Mouse (Mus musculus) mature B cell (primary cell): Measurements from ENCODE around the gene Lmx1b.

ENCODE experiments used
- in situ Hi-C: fragments of 300-500 bp; cut with MboI; formaldehyde crosslinking; loops from 2 replicates; pipeline ENCODE4 v1.14.3; 2019

Gene Lmx1b

GRCm38 (mm10) chr2:33640171-33640721 is at the start of gene Lmx1b:
Lmx1b (minus strand) TSS chr2:33640511.
- in situ Hi-C loops = no loop called here

DNA sequence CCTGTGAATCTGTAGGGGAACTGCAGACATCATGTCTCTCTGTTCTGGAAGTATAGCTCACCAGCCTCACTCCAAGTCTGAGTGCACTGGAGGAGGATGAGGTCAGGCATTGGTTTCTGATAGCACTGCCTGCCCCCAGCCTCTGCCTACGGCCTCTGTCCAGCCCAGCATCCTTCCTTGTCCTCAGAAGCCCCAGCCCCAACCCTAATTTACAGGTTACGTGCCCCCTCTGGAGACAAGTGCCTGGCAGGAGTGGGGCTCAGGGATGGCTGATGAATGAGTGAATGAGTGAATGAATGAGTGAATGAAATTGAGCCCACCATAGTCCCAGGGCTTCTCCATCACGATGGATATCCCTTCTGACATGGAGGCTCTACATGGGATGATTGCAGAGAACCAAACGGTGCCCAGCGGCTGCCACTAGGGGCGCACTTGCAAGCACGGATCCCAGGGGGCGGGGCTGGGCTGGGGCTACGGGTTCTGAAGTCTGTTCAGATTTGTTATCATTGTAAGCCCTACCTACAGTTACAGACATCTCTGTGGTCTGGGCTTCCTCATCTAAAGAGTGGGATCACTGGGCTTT is 49.7 kb upstream of the Lmx1b start:
- in situ Hi-C loops = no loop called here

GRCm38 (mm10) chr2:33689155-33689879 is 49.0 kb upstream of the Lmx1b start:
- in situ Hi-C loops = no loop called here

GRCm38 (mm10) chr2:33683594-33683993 is 43.3 kb upstream of the Lmx1b start:
- in situ Hi-C loops = no loop called here

DNA sequence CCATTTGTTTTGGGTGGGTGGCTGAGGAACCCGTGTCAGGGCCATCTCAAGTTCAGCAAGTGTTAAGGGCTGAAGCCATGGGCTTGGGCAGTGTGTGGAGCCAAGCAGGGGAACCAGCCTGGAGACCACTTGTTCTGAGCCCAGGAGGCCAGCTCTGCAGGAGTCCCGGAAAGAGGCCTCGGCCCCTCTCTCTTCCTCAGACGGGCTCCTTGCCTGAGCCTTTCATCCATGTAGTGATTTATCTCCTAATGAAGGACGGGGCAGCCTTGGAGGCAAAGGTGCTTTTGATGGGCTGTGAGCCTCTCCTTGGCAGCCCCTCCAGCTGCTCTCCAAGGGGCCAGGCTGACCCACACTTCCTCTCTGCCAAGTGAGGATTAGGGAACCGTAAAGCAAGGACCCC is 42.8 kb upstream of the Lmx1b start:
- in situ Hi-C loops = no loop called here

DNA sequence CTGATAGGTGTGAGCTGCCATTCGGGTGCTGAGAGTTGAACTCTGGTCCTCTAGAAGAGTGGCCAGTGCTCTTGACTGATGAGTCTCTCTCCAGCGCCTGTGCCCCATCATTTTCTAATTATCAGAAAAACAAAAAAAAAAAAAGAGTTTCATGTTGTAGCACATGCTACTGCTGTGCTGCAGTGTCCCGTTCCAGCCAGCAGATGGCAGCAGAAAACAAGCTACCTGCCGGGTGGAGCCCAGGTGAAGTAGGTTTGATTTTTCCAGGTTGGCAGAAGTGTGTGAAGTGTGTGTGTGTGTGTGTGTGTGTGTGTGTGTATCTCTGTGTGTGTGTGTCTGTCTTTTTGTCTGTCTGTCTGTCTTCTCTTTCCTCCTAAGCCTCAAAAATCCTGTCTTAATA is 41.9 kb upstream of the Lmx1b start:
- in situ Hi-C loops = no loop called here

- in situ Hi-C loops = no loop called here
Measured at GRCm38 (mm10) chr2:33678950-33679654, 38.8 kb upstream of the Lmx1b start.

- in situ Hi-C loops = no loop called here
Measured at GRCm38 (mm10) chr2:33672701-33673472, 32.6 kb upstream of the Lmx1b start.

DNA sequence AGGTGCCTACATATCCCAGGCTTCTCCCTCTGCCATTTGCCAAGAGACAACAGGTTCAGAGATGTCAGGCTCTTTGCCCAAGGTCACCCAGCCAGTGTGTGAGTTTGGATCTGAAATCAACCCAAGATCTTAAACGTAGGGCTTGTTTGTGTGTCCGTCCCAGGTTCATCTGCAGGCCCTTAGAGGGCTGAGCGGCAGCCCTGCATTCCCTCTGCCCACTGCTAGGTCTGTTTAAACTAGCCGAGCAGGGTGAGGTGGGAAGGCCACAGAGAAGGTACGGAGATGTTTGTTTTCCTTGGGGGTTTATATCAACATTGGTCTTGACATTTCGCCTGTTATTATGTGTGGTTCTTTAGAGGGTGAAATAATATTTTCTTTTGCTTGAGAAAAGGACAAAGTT is 28.4 kb upstream of the Lmx1b start:
- in situ Hi-C loops = no loop called here

DNA sequence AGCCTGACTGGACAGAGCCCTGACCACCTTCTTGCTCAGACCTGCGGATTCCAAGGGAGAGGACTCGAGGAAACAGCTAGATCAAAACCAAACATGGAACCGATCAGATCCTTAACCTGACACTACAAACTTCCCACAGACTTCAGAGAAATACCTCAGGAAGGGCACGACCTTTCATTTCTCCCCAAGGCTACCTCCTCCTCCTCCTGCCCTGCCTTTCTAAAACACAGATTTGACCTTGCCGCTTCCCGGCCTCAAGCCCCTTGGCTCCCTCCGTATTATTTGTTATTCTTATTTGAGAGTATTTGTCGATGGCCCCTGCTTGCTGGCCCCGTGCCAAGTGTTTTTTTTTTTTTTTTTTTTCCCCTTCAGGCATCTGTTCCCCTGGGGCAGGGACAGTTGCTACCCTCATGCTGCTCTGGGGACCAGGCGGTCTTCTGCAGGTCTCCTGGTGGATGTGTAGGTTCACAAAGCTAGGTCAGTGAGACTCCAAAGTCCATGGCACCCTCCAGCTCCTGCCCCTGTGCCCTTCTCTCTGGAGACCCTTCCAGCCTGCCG is 26.2 kb upstream of the Lmx1b start:
- in situ Hi-C loops = no loop called here

GRCm38 (mm10) chr2:33665363-33666058 is 25.2 kb upstream of the Lmx1b start:
- in situ Hi-C loops = no loop called here

DNA sequence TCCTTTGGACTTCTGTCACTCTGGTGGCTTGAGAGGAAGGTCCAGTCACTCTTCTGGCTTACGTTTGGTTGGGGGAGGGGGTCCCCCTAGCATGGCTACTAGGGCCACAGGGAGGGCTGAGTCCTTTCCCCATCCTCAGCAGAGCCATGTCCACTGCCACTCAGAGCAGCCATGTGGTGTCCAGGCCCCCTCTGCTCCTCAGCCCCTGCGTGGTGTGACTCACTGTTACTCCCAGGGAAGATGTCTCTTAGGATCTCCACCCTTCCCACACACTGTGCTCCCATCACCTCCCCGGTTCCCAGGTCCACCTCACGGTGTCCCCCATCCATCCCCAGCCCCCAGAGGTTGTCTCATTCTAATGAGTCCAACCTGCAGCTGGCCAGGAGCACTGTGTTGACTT is 24.4 kb upstream of the Lmx1b start:
- in situ Hi-C loops = no loop called here

GRCm38 (mm10) chr2:33659288-33659629 is 18.9 kb upstream of the Lmx1b start:
- in situ Hi-C loops = no loop called here

- in situ Hi-C loops = no loop called here
Measured at GRCm38 (mm10) chr2:33658602-33659287, 18.4 kb upstream of the Lmx1b start.

GRCm38 (mm10) chr2:33652517-33653198 is 12.3 kb upstream of the Lmx1b start:
- in situ Hi-C loops = no loop called here

GRCm38 (mm10) chr2:33649371-33649770 is 9.1 kb upstream of the Lmx1b start:
- in situ Hi-C loops = no loop called here

DNA sequence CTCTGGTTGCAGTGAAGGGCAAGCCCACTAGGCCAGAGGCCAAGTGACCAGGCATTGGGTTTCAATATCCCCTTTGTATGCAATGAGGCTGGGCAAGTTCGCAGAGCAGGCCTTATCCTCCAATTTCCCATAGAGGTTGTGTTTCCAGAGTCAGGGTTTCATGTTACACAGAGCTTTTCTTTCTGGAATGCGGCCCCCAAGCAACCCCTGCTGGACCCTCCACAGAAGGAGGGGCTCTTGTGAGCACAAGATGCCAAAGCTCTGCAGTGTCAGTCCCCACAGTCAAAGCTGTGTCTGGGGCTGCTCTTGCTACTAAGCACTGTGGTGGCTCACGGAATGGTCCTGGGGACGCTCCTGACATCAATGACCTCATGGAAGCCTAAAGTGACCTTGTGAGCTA is 8.6 kb upstream of the Lmx1b start:
- in situ Hi-C loops = no loop called here

- in situ Hi-C loops = no loop called here
Measured at GRCm38 (mm10) chr2:33646283-33646550, 5.9 kb upstream of the Lmx1b start.

- in situ Hi-C loops = no loop called here
Measured at GRCm38 (mm10) chr2:33645538-33646282, 5.4 kb upstream of the Lmx1b start.
